Mouse (Mus musculus): ENCODE results near the gene Rad54l. TPM values are rescaled to one million over a fixed set of nuclear protein-coding genes. Genes with fewer than 3 reads are reported as not detected.

Gene Rad54l
- total RNA-seq, 2 experiments from 2014 or later, result 0.43 to 0.74 TPM

Other genes with a start within 250 kb of the Rad54l start
- under 1 TPM in 1 of 2 experiments, not detected in 1; 0.54 TPM for gene Kncn, start 239.3 kb downstream of the Rad54l start, total RNA-seq (2021)
- under 1 TPM in 1 of 2 experiments, not detected in 1; 0.41 TPM for gene 6430628N08Rik, start 233.0 kb downstream of the Rad54l start, total RNA-seq (2021)
- gene Dmbx1, start 183.8 kb downstream of the Rad54l start, total RNA-seq (2021), result not detected
- 10 to 100 TPM; 93.9 to 96.0 TPM for gene Faah, start 105.8 kb downstream of the Rad54l start, total RNA-seq (2021)
- gene Nsun4, start 69.8 kb downstream of the Rad54l start, total RNA-seq (2021), result 10 to 100 TPM in 1 of 2 experiments, 1 to 10 TPM in 1; 9.0 to 11.0 TPM
- gene Uqcrh, start 48.6 kb downstream of the Rad54l start, total RNA-seq (2021), result 100 to 1,000 TPM; 411 to 431 TPM
- 10 to 100 TPM; 42.3 to 43.7 TPM for gene Lrrc41, start 48.4 kb downstream of the Rad54l start, total RNA-seq (2021)
- gene Pomgnt1, start 150 bp upstream of the Rad54l start, total RNA-seq (2021), result 10 to 100 TPM; 80.5 to 84.2 TPM
- gene Lurap1, start 27.6 kb upstream of the Rad54l start, total RNA-seq (2021), result 10 to 100 TPM; 27.2 to 35.8 TPM
- gene Tspan1, start 43.9 kb upstream of the Rad54l start, total RNA-seq (2021), result under 1 TPM in 1 of 2 experiments, not detected in 1; 0.59 TPM
- gene 1700042G07Rik, start 49.7 kb upstream of the Rad54l start, total RNA-seq (2021), result not detected
- gene Gm49337, start 49.7 kb upstream of the Rad54l start, total RNA-seq (2021), result 1 to 10 TPM in 1 of 2 experiments, not detected in 1; 1.7 TPM
- 10 to 100 TPM; 40.3 to 42.0 TPM for gene Pik3r3, start 97.9 kb upstream of the Rad54l start, total RNA-seq (2021)

Data from left cerebral cortex, postnatal 36 days (tissue).